Mouse (Mus musculus): Measurements from ENCODE around the gene Gm21292. TPM values are rescaled to one million over a fixed set of nuclear protein-coding genes. Genes with fewer than 3 reads are reported as not detected.
"Not testable (repeated sequence)": the region's sequence is repeated elsewhere in the genome, so short reads cannot be mapped to it uniquely, and the experiment has no call there.

The Gm21292 gene
- polyA plus RNA-seq (2012; ENCODE audit: insufficient read depth, insufficient read length, missing spikeins): not detected in 2 replicates

DNA sequence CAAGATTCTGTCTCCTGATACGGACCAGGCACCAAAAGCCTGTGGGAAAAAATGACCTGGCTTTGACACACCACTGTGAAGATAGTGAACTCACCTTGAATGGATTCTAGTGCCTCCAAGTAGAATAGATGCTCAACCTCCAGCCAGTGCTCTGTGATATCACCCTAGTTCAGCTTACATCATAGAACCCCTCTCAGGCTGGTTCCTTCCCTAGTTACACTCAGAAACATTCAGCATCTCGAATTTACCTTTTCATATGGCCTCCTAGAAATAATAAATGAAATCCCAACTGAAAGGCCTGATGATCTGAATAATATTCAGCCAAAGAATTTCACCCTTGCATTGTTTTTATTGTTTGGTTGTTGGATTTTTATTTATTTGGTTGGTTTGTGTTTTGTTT is at the start of gene Gm21292:
TSS of gene Gm21292 (minus strand) at position 101 of the 400 bp plus-strand sequence.
- not testable (repeated sequence) for H3K27ac ChIP-seq (replicated peaks; ENCODE audit: low read depth, low read length); H3K4me1 ChIP-seq (ENCODE audit: control insufficient read depth, insufficient read depth, insufficient read length, low read length)

More for the DNA sequence above, at the start of gene Gm21292:
- H3K4me3 ChIP-seq (ENCODE audit: insufficient read depth, low read depth, low read length): not testable (repeated sequence)

Other genes with a start within 250 kb of the Gm21292 start
- not detected in 2 replicates for gene Gm21721, start 68.3 kb upstream of the Gm21292 start, polyA plus RNA-seq (2012; ENCODE audit: insufficient read depth, insufficient read length, missing spikeins)
- gene Gm21812, start 213.3 kb upstream of the Gm21292 start, polyA plus RNA-seq (2012; ENCODE audit: insufficient read depth, insufficient read length, missing spikeins): not detected in 2 replicates